Mouse (Mus musculus): ENCODE measurements at regions not wholly inside any gene's neighbourhood (a gene's known extent, or its start where the extent isn't known, plus 50 kb on each side); places are given as distances from the start of the nearest gene placed in this dataset.

GRCm38 (mm10) chr4:152878401-152878800 is 400.7 kb upstream of the Kcnab2 start:
- Histone ChIP-seq H3K9me3 (replicated peaks; ENCODE audit: control insufficient read depth, low read length) (no peaks in the 10 kb centered on the region), H3K36me3 (ENCODE audit: control insufficient read depth, insufficient read depth, low read length) (no peaks in the 10 kb centered on the region), H3K4me1 (ENCODE audit: control insufficient read depth, insufficient read depth, low read length) (peaks cover 3% of the 10 kb centered on the region; the same call in 1 of the 2 replicates), H3K4me2 (ENCODE audit: low read length) (no peak overlapping the region), H3K4me3 (ENCODE audit: low read depth, low read length) (no peak overlapping the region), H3K27me3 (replicated peaks; ENCODE audit: control insufficient read depth, insufficient read depth, low read length) (no peaks in the 10 kb centered on the region), H3K9ac (ENCODE audit: low read length) (no peak overlapping the region), H3K27ac (ENCODE audit: low read depth, low read length) (no peak overlapping the region)
- DNase-seq (ENCODE audit: low spot score) (no peak), ATAC-seq (no peak)
- WGBS = 89% methylated on average over 3 of the region's 3 CpGs

- Histone ChIP-seq H3K27ac (ENCODE audit: low read depth, low read length) (no peak overlapping the region), H3K27me3 (replicated peaks; ENCODE audit: control insufficient read depth, insufficient read depth, low read length) (no peaks in the 10 kb centered on the region), H3K9ac (ENCODE audit: low read length) (no peak overlapping the region), H3K4me2 (ENCODE audit: low read length) (no peak overlapping the region), H3K4me3 (ENCODE audit: low read depth, low read length) (no peak overlapping the region), H3K36me3 (ENCODE audit: control insufficient read depth, insufficient read depth, low read length) (no peaks in the 10 kb centered on the region), H3K9me3 (replicated peaks; ENCODE audit: control insufficient read depth, low read length) (no peaks in the 10 kb centered on the region), H3K4me1 (ENCODE audit: control insufficient read depth, insufficient read depth, low read length) (no peaks in the 10 kb centered on the region)
- ATAC-seq = no peak
- no peak for DNase-seq (ENCODE audit: low spot score)
- WGBS = 88% methylated on average over 5 of the region's 5 CpGs
Observed at GRCm38 (mm10) chr4:152870046-152870445, 392.4 kb upstream of the Kcnab2 start.

DNA sequence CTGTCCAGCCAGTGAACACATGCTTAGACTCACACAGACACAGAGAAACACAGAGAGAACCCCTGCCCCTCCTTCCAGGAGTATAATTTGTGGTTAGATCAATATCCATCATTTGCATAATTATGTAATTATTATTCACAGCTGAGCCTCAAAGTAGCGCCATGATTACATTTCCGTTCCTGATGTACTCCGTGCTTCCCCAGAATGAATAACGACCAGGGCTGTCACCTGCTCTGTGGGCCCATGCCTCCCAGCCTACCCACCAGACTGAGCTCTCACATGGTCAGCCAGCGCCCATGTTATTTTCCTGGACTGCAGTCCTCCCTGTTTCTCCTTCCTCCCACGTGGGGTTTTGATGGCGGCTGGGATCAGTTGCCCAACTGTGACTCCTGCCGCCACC is 388.2 kb upstream of the Kcnab2 start:
- no peaks in the 10 kb centered on the region for H3K9me3 ChIP-seq (replicated peaks; ENCODE audit: control insufficient read depth, low read length)
- no peak overlapping the region for H3K27ac ChIP-seq (ENCODE audit: low read depth, low read length)
- 73% methylated on average over 8 of the region's 8 CpGs for WGBS
- no peaks in the 10 kb centered on the region for H3K4me1 ChIP-seq (ENCODE audit: control insufficient read depth, insufficient read depth, low read length)
- ATAC-seq (no peak), DNase-seq (ENCODE audit: low spot score) (no peak)
- no peak overlapping the region for H3K4me3 ChIP-seq (ENCODE audit: low read depth, low read length)
- no peaks in the 10 kb centered on the region for H3K27me3 ChIP-seq (replicated peaks; ENCODE audit: control insufficient read depth, insufficient read depth, low read length)
- H3K9ac ChIP-seq (ENCODE audit: low read length) = no peak overlapping the region
- H3K4me2 ChIP-seq (ENCODE audit: low read length) = no peak overlapping the region
- H3K36me3 ChIP-seq (ENCODE audit: control insufficient read depth, insufficient read depth, low read length) = no peaks in the 10 kb centered on the region

DNA sequence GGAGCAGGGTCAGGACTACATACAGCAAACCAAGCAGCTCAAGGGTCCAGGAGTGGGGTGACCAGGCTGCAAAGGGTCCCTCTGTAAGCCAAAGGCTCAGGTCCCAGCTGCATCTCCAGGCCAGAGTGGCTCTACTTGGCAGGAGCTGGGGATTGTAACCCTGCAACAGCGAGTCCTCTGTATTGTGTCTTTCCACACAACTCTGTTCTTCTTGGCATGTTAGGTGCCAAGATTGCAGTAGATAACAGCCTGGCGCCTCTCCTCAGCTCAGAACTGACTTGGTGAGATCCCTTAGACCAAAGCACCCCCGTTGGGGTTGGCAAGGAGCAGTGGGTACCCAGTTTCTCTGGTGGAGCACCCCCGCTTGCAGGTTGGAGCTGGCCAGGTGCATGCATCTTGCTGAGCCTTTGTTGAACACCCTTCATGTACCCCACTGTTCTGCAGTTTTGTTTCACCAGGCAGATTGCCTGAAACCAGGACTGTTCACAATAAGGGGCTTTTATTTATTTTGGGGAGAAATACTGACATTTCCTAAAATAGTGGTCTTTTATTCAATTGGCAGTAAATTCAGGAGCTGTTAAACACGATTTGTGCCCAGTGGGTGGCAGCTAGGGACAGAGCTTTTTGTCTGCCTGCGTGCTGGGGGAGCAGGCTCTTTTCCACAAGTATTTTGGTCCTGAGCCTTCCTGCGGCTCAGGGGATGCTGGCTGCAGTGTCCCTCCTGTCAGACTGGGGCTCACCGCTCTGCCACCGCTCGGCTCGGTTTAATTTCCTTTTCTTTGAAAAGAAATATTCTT is 385.3 kb upstream of the Kcnab2 start:
- H3K4me3 ChIP-seq (ENCODE audit: low read depth, low read length) = no peak overlapping the region
- 32% methylated on average over 11 of the region's 11 CpGs for WGBS
- H3K27ac ChIP-seq (ENCODE audit: low read depth, low read length) = no peak overlapping the region
- H3K4me1 ChIP-seq (ENCODE audit: control insufficient read depth, insufficient read depth, low read length) = no peaks in the 10 kb centered on the region
- H3K9me3 ChIP-seq (replicated peaks; ENCODE audit: control insufficient read depth, low read length) = no peaks in the 10 kb centered on the region
- no peaks in the 10 kb centered on the region for H3K36me3 ChIP-seq (ENCODE audit: control insufficient read depth, insufficient read depth, low read length)
- no peak for DNase-seq (ENCODE audit: low spot score)
- ATAC-seq = no peak
- H3K9ac ChIP-seq (ENCODE audit: low read length) = no peak overlapping the region
- no peaks in the 10 kb centered on the region for H3K27me3 ChIP-seq (replicated peaks; ENCODE audit: control insufficient read depth, insufficient read depth, low read length)
- H3K4me2 ChIP-seq (ENCODE audit: low read length) = no peak overlapping the region

GRCm38 (mm10) chr4:152859161-152859560 is 381.5 kb upstream of the Kcnab2 start:
- Histone ChIP-seq H3K4me2 (ENCODE audit: low read length) (no peak overlapping the region), H3K27ac (ENCODE audit: low read depth, low read length) (no peak overlapping the region), H3K4me3 (ENCODE audit: low read depth, low read length) (no peak overlapping the region), H3K36me3 (ENCODE audit: control insufficient read depth, insufficient read depth, low read length) (no peaks in the 10 kb centered on the region), H3K9ac (ENCODE audit: low read length) (no peak overlapping the region), H3K4me1 (ENCODE audit: control insufficient read depth, insufficient read depth, low read length) (no peaks in the 10 kb centered on the region), H3K27me3 (replicated peaks; ENCODE audit: control insufficient read depth, insufficient read depth, low read length) (no peaks in the 10 kb centered on the region), H3K9me3 (replicated peaks; ENCODE audit: control insufficient read depth, low read length) (no peaks in the 10 kb centered on the region)
- WGBS = 91% methylated on average over 9 of the region's 9 CpGs
- no peak for ATAC-seq
- no peak for DNase-seq (ENCODE audit: low spot score)

DNA sequence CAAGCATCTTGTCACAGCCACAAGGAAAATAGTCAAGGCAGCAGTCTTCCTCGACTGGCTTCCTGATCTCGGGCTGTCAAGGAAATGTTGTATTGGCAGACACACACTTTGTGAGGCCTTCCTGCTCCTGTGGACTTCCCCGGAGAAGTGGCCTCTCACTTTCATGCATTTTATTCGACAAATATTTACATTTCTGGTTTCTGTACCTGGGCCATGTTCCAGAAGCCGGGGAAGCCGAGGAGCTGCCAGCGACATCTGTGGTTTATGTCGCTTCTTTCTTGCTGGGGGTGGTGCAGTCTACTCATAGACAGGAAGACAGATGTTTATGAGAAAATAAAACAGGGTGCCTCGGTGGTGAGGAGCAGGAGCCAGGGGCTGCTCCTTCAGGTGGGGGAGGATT is 372.5 kb upstream of the Kcnab2 start:
- no peak for ATAC-seq
- no peak overlapping the region for H3K9ac ChIP-seq (ENCODE audit: low read length)
- H3K4me1 ChIP-seq (ENCODE audit: control insufficient read depth, insufficient read depth, low read length) = no peaks in the 10 kb centered on the region
- no peak overlapping the region for H3K4me2 ChIP-seq (ENCODE audit: low read length)
- no peak overlapping the region for H3K27ac ChIP-seq (ENCODE audit: low read depth, low read length)
- WGBS = 77% methylated on average over 9 of the region's 9 CpGs
- H3K9me3 ChIP-seq (replicated peaks; ENCODE audit: control insufficient read depth, low read length) = no peaks in the 10 kb centered on the region
- no peak for DNase-seq (ENCODE audit: low spot score)
- H3K4me3 ChIP-seq (ENCODE audit: low read depth, low read length) = no peak overlapping the region
- no peaks in the 10 kb centered on the region for H3K36me3 ChIP-seq (ENCODE audit: control insufficient read depth, insufficient read depth, low read length)
- H3K27me3 ChIP-seq (replicated peaks; ENCODE audit: control insufficient read depth, insufficient read depth, low read length) = no peaks in the 10 kb centered on the region

- Histone ChIP-seq H3K4me3 (ENCODE audit: low read depth, low read length) (no peak overlapping the region), H3K4me1 (ENCODE audit: control insufficient read depth, insufficient read depth, low read length) (peaks cover 30% of the 10 kb centered on the region), H3K9ac (ENCODE audit: low read length) (no peak overlapping the region), H3K27me3 (replicated peaks; ENCODE audit: control insufficient read depth, insufficient read depth, low read length) (no peaks in the 10 kb centered on the region), H3K9me3 (replicated peaks; ENCODE audit: control insufficient read depth, low read length) (no peaks in the 10 kb centered on the region), H3K36me3 (ENCODE audit: control insufficient read depth, insufficient read depth, low read length) (no peaks in the 10 kb centered on the region), H3K27ac (ENCODE audit: low read depth, low read length) (no peak overlapping the region), H3K4me2 (ENCODE audit: low read length) (no peak overlapping the region)
- DNase-seq (ENCODE audit: low spot score) (peak; percentile 33), ATAC-seq (no peak)
- WGBS = 69% methylated on average over 8 of the region's 8 CpGs
Observed at GRCm38 (mm10) chr4:152836080-152836479, 358.4 kb upstream of the Kcnab2 start.

DNA sequence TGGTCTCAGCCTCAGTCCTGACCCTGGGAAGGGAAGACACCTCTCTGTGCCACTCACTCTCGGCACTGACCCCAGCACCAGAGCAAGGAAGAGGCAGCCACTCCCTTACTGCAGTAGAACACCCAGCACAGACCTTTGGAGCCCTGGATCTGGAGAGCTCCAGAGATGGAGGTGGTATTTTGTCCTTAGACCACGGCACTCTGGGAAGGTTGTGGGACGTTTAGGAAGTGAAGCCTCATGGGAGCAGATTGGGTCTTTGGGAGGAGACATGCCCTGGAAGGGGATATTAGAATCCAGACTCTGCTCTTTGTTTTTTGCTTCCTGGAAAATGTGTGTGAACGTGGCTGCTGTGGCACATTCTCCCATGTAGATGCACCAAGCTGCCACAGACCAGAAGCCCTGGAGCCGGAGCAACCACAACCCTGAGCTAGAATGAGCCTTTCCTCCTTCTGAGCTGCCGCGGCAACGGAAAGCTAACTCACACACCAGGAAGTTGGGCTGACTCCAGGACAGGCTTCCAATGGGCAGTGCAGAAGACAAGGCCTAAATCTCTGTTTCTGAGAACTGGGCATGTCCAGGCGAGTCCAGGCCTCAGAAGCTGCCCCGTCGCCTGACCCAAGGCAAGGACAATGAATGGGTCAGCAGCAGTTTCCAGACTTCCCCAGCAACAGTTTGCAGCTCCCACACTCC is 356.9 kb upstream of the Kcnab2 start:
- no peaks in the 10 kb centered on the region for H3K27me3 ChIP-seq (replicated peaks; ENCODE audit: control insufficient read depth, insufficient read depth, low read length)
- ATAC-seq = no peak
- no peak for DNase-seq (ENCODE audit: low spot score)

More for the DNA sequence above, 356.9 kb upstream of the Kcnab2 start:
- Histone ChIP-seq H3K4me1 (ENCODE audit: control insufficient read depth, insufficient read depth, low read length) (peaks cover 30% of the 10 kb centered on the region), H3K4me2 (ENCODE audit: low read length) (peak overlapping the region; percentile 26), H3K9me3 (replicated peaks; ENCODE audit: control insufficient read depth, low read length) (no peaks in the 10 kb centered on the region), H3K36me3 (ENCODE audit: control insufficient read depth, insufficient read depth, low read length) (no peaks in the 10 kb centered on the region), H3K9ac (ENCODE audit: low read length) (peak overlapping the region; percentile 26; the same call in 1 of the 2 replicates), H3K27ac (ENCODE audit: low read depth, low read length) (peak overlapping the region; percentile 55; the same call in 1 of the 2 replicates), H3K4me3 (ENCODE audit: low read depth, low read length) (no peak overlapping the region)
- 50% methylated on average over 11 of the region's 11 CpGs for WGBS

Data from forebrain, embryonic 14.5 days (tissue).